Mouse (Mus musculus): ENCODE data around the gene Mettl25.
A peak's percentile ranks its signal among the peaks of the same experiment; 100 is the strongest.

Gene Mettl25

DNA sequence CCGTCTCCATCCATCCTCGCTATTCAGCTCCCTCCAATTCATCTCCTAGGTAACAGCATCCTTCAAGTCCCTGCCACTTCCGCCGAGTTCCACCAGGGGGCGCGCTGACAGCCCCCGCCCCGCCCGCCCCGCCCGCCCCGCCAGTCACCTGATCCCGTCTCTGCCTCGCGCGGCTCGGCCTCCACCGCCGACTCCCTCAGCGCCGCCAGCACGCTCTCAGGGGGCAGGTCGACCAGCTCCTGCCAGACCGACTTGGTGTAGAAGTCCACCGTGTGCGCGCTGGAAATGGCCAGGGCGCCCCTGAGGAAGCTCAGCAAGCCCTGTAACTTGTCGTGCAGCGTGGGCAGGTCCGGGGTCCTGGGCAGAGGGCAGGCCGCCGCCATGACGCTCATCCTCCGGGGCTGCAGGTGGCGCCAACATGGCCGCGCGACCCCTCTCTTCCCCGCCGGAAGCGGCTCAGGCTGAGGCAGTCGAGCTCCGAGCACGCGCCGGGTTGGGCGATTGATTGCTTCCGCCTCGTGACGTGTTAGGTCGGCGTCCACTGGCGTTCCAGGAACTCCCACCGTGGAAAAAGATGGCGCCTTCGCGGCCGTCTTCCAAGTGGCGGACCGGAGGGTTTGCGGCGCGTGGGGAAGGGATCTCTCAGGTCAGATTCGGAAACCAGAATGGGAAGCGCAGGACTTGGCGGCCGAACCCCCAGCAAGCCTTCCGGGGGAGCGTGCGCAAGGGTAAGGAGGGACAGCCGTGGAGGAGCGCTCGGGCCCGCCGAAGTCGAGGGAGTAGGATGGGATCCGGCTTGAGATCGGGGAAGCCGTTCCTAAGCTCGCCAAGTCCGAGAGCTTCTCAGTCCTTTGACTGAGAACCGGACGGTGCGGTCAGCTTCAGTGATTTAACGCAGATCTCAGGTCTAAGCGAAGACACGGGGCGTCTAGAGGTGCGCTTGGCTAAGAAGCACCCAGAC is at the start of gene Mettl25, which contains the start of gene Ccdc59:
Gene Mettl25, minus strand, starts transcription at position 453 of the 961 bp plus-strand sequence.
Gene Ccdc59, plus strand, starts transcription at position 140 of the 961 bp plus-strand sequence.
- peak; percentile 95 to 97 for DNase-seq (ENCODE audit: low spot score in 2 of 2)

DNA sequence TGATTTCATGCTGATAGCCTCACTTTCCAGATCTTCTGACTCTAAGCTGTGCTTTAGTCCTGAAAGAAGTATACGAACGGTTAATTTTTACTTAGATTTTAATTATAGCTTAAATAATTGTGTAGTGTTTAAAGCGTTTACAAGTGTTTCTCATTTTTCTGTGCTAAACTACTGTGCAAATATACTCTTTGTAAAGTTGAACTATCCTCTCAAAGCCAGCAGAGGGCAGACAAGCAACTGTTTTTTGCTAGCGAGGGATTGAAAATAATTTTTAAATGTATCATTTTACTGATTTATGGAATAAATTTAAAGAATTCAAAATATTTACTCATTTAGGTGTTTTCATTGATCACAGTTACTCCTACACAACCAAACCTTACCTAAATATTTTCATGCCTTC is 26.1 kb upstream of the Mettl25 start:
- no peak for DNase-seq (ENCODE audit: low spot score in 2 of 2)

DNA sequence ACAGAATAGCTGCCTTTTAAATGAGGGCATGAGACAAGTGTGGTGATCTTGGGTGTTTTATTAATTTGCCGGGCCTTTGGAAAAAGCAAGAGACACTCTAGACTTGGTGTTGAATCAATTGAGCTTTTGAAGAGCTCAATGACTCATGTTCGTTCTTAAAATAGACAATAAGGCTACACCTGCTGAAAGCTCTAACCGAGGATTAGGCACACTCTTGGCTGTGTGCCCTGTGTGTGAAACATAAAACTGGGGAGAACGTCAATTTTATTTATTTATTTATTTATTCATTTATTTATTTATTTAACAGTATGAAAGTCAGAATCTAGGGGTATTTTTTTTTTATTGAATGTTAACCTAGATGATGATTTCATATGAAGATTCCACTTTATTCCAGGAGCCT is 10.0 kb upstream of the Mettl25 start:
- DNase-seq (ENCODE audit: low spot score in 2 of 2), result no peak

DNA sequence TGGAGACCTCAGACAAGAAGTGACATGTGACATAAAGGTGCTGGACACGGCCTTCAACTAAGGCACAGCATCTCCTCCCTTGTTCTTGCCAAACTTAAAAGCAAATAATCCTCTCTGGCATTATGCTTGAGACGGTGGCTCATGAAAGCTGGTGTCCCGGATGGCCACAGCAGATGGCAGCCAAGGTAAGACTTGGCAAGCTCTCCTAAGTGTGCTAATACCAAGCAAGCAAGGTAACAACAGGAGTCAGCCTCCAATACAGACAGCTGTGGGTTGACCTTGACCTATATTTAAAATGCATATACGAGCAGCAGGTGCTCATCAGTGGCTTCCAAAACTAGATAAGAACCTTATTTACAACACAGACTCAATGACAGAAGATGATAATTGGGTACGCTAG is 9.1 kb upstream of the Mettl25 start:
- no peak for DNase-seq (ENCODE audit: low spot score in 2 of 2)

DNA sequence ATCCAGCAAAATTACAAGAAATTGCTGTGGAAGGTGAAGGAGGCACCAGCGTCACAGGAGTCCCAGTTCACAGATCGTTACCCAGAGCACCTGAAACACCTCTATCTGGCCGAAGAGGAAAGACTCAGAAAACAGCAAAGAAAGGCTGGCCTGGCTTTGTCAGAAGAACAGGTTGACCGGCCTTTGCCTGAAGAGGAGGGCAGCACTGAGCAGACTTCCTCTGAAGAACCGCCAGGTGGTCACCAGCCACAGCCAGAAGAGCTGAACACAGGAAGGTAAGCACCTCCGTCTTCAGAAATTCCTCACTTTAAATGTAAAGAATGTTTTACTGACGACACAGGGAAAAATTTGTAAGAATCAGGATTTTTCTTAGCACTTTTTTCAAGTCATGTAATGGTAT is 1.4 kb upstream of the Mettl25 start:
- DNase-seq (ENCODE audit: low spot score in 2 of 2), result no peak

DNA sequence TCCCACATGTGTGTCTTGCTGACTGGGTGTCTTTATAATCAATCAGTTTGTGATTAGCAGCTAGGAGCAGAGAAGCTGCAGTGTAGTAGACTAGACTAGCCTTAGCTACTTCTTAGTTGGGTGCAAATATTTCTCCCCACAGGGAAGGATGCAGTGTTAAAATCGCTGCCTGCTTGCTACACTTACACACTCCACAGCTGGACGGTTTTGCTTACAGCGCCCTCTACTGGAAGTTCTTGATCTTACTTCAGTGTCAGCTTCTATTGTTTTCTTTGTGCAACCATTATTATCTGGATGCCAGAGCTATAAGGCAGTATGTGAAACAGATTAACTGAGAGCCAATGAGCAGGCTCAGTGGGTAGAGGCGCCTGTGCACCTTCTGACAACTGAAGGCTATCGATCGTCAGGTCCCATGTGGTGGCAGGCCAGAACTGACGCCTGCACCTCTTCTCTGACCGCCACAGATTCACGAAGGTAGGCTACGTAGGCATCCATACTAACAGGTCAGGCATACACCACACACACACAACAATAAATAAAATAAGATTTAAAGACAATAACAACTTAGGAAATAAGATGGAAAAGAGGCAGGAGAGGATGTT is 6.5 kb downstream of the Mettl25 start:
- DNase-seq (ENCODE audit: low spot score in 2 of 2), result no peak

DNA sequence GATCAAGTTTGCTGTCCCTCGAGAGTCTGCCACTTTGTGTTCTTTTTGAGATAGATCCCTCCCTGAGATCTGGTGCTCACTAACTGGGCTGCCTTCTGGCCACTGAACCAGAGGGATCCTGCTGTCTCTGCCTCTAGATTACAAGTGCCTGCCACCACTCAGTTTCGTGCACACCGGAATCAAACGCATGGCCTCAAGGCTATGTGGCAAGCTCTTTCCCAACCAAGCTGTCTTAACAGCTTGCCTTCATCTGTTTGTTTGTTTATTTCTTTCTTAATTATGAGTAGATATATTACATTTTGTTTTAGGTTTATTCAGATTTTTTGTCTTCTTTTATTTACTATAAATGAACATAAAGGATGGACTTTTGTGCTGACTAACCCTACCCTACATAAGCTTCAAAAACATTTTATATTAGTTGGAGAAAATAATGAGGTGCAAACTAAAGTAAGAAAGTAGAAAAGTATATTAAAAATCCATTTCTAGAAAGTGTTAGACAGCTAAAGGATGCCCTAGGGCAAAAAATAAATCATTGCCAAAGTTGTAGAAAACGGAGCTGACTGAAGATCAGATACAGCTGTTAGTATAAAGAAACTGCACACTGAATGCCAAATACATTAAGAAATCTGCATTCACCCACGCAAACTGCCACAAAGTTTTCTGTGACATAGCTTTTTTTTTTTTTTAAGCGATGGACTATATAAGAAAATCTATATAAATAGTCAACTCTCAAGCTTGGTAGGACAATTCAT is 34.7 kb downstream of the Mettl25 start:
- no peak for DNase-seq (ENCODE audit: low spot score in 2 of 2)

DNA sequence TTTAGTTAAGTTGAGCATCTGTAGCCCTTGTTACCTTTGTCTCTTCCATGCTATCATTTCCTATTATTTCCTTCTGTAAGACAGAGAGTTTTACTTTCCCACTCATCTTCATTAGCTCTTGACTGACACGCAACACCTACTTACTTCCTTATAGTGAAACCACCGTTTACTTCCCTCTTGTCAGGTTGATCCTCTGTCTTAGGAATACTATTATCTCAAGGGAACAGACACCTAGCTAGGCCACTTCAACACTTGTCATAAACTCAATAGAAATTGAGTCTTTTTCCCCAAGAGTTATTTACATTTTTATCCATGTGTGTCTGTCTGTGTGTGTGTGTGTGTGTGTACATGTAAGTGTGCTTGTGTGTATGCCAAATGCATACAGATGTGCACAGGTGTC is 37.7 kb downstream of the Mettl25 start:
- DNase-seq (ENCODE audit: low spot score in 2 of 2), result no peak

DNA sequence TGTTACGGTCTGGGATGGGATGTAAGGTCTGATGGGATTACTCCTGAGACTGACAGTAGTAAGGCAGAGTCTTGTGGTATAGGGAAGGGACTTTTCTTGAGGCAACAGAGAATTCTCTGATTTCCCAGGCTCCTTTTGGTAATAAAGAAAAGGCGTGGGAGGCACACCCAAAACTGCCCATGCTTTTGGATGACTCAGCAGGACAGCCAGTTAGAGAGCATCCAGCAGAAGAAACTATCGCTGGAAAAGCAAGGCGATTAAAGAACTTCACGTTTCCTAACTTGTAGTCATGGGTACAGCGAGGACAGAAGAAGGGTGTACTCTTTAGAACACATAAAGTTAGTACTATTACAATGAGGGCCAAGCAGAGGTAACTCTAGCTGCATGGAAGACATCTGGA is 39.0 kb downstream of the Mettl25 start:
- no peak for DNase-seq (ENCODE audit: low spot score in 2 of 2)

DNA sequence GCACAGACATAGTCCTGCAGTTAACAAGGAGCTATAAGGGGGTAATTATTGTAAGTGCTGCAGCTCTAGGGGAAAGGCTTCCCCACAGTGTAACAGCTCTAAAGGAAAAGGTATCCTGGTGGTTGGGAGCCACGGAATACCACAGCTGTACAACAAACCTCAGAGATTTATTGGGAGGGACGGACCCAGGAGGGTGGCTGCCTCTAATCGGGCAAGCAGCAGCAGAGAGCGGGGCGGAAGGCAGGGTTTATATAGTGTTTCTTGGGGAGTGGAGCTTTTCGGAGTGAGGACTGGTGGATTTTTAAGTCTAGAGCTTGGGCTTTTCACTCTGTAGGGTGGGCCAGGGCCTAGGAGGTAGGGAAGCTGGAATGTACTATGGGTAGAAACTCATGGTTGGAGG is 40.0 kb downstream of the Mettl25 start:
- no peak for DNase-seq (ENCODE audit: low spot score in 2 of 2)

DNA sequence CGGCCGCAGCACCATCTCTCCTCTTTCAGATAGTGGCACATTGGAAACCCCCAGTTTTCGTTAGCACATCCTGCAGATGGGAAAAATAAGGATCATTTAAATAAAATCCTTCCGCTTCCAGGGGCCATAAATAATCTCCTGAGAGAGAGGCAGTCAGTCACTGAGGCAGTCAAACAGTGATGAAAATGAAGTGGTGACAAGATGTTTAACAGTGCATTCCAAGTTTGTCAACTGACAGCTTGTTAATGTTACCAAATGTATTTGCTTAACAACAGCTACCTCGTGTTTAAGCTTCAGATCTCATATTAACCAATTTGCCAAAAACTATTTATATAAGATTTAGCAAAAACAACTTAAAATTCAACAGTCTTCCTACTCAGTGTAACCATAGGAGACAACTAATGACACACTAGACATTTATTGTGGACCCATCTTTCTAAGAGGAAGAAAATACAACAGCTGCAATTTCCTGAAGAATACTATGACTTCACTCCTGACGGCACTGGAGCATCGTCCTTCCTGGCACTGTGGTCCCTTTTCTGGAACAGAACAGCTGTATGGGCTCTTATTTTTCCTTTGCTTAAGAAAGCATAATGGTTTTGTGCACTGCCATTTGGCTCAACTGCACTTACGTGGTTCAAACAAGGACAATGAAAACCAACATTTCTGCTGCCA is 43.8 kb downstream of the Mettl25 start:
- no peak for DNase-seq (ENCODE audit: low spot score in 2 of 2)

DNA sequence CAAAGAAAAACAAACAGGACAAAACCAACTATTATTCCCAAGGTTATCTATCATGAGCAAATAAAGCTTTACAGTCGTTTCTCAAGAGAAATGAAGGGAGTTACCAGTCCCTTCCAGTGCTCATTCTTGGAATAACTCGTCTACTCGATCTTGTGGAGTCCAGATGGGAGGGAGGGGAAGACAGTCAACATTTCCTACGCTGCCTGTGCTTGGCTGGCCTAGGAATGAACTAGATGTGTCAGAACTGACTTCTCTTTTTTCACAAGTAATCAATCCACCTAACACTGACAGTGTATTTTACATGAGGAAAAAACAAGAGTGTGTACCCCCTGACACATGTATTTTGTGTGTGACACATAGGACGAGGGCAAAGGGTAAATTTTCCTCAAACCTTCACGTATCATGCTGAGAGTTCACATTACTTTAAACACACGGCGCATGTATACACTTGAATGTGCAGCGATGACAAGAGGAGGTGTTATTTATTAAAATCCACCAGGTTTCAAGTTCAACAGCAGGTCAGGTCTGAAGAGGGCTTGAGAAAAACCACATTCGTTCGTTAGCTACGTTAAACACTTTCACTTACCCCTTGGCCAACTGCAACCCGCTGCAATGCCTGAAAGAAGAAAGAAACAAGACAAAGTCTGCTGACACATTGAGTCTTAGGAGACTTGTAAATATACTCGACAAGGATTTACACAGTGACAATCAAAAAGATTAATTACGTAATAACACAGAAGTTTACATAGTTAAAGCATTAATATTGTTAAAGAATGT is 47.2 kb downstream of the Mettl25 start:
- no peak for DNase-seq (ENCODE audit: low spot score in 2 of 2)

DNA sequence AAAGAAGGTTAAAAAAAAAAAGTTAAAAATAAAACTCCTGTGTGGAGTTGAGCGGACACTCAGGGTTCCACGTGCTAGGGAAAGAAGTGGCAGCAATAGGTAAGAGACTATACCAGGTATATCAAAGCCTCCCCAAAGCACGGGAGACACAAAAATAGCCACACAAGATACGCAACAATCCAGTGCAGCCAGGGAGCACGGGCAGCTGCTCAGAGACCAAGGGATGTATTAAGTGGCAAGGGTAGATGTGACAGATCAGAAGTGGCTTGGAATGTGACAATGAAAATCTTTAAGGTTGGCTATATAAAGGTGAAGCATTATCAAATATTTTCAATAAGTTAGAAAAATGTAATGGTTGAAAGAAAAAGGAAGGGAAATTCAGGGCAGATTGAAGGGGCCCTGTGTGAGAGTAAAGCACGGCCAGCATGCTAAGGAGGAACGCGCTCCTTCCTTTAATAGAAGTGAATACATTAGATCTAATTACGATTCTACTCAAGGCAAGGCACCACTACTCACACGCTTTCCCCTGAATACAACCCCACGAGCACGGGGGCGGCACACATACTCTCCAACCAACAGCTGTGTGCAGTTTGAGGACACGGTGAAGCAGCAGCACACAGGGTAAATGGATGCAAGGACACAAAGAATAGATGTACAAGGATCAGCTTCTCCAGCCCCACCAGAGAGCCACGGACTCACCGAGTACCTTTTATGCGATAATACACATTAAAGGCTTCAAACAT is 52.3 kb downstream of the Mettl25 start:
- no peak for DNase-seq (ENCODE audit: low spot score in 2 of 2)

DNA sequence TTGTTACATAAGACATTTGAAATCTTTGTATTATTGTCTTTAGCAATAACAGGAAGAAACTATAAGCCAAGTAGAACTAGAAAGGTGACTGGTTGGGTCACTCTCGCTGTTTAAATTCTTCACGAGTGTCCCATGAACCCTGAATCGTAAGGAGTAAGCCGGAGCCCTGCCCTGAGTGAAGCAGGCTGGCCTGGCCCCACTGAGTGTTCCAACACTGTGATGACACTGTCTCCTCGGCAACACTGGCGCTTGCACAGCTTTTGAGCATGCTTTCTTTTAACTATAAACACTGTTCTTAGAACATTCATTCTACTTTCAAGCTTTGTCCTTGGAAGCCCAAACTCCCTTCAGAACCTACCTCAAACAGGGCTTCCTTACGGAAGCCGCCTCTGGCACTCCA is 57.4 kb downstream of the Mettl25 start:
- peak in 1 of 2 experiments; percentile 43 for DNase-seq (ENCODE audit: low spot score in 2 of 2)

DNA sequence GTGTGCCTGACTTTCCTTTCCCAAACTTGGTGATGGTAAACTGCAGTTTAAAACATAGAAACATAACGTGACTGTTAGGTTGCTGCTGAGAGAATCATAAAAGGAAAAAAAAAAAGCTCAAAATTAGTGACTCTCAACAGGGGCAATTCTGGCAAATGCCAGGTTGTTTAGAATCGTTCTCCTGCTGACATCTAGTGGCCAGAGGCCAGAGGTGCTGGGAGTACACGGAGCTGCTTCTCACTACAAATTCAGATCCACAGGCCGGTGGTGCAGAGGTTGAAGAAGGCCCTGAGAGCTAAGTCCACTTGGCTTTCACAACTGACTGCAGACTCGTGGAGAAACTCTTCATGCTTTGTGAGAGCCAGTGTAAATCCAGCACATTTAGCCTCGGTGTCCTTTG is 66.8 kb downstream of the Mettl25 start:
- peak; percentile 35 to 38 for DNase-seq (ENCODE audit: low spot score in 2 of 2)

DNA sequence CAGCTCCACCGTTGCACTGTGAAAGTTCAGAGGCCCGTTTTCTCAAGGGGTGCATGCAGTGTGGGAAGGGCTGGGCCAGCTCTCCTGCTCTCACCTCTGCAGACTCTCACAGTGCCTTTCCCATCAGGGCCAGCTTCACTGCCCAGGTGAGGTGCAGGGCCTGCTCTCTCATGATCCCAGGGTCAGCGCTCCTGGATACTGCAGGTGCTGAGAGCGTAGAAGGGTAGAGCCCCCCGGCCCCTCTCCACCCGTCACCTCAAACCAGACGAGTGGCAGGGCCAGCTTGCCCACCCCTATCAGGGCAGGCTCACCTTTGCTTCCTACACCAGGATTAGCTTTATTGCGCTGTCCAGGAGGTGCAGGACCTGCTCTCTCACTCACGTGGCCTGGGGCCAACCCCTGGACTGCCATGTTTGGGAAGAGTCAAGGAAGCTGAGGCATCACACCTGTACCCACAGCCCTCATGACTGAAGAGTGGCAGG is 68.3 kb downstream of the Mettl25 start:
- no peak for DNase-seq (ENCODE audit: low spot score in 2 of 2)

DNA sequence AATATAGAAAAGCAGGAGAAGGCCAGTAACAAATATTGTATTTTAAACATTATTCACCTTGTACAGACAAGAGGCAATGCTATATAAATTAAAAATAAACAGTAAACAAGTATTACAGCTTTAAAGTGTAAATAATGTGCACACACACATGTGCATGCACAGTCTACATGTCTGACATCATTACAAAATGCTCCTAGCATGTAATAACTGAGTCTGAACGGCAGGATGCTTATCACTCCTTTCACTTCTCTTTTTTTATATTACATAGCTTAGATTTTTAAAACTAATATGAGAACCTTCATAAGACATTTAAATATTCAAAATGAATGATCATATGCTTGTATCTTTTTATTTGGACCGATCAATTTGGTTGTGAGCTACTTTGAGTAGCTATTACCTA is 77.2 kb downstream of the Mettl25 start:
- DNase-seq (ENCODE audit: low spot score in 2 of 2), result no peak

DNA sequence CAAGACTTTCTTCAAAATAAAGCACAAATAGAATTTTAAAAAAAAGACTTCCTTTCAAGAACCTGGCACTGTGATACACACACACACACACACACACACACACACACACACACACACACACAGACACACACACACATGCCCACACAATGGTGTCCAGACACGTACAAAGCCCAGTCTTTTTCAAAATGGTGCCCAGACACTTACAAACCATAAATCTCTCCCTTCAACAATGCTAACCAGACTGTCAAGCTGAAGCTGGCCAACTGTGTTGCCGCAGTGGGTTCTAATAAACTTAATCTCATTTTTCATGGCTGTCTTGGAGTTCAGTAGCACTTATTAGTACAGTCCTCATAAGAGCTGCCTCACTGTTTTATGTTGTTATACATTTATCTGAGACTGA is 80.7 kb downstream of the Mettl25 start:
- DNase-seq (ENCODE audit: low spot score in 2 of 2), result no peak

DNA sequence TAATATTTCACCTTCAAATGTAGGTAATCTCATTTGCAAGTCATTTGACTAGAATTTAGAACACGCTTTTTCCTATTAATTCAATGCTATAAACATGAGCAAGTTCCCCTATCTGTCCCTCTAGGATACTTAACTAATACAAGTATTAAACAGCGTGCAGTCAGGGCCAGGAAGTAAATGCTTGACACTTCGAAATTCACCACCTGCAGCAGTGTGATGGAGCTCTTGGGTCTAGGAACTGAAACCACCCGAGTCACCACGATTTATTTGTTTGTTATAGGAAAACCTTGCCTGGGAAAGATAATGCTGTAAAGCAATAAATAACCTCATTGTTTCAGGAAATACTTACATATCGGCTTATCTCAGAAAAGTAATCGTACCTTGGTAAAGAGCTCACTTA is 81.1 kb downstream of the Mettl25 start:
- DNase-seq (ENCODE audit: low spot score in 2 of 2), result no peak

Data from urinary bladder, adult 18-20 months (tissue).